Mouse (Mus musculus) neural tube, embryonic 15.5 days (tissue): ENCODE data around the gene Kdelc1. TPM values are rescaled to one million over a fixed set of nuclear protein-coding genes. Genes with fewer than 3 reads are reported as not detected.
A peak's percentile ranks its signal among the peaks of the same experiment; 100 is the strongest.

Experiments
- ATAC-seq: fragments of 200-750 bp; cut with Nextera tagmentation; 2 replicates; pipeline ENCODE4 v1.8.0; 2017; ENCODE audit warnings: mild to moderate bottlenecking, moderate TSS enrichment, moderate library complexity; ENCODE audit not compliant: low FRiP score
- H3K27ac ChIP-seq: fragments of 300-500 bp; sonication (generic); replicated peaks from 2 replicates; pipeline ENCODE4 v1.5.1; 2015; ENCODE audit warnings: mild to moderate bottlenecking, inconsistent platforms
- H3K27me3 ChIP-seq: fragments of 300-500 bp; sonication (generic); replicated peaks from 2 replicates; pipeline ENCODE4 v1.6.1; 2015; ENCODE audit warnings: inconsistent platforms
- H3K36me3 ChIP-seq: fragments of 300-500 bp; sonication (generic); 2 replicates; pipeline ENCODE4 v1.6.1; 2015; ENCODE audit warnings: inconsistent platforms
- H3K4me1 ChIP-seq: fragments of 300-500 bp; sonication (generic); 2 replicates; pipeline ENCODE4 v1.6.1; 2015; ENCODE audit warnings: inconsistent platforms
- H3K4me2 ChIP-seq: fragments of 300-500 bp; sonication (generic); 2 replicates; pipeline ENCODE4 v1.6.1; 2015; ENCODE audit warnings: inconsistent platforms, mild to moderate bottlenecking, moderate library complexity
- H3K4me3 ChIP-seq: fragments of 300-500 bp; sonication (generic); replicated peaks from 2 replicates; pipeline ENCODE4 v1.5.1; 2015; ENCODE audit warnings: mild to moderate bottlenecking, inconsistent platforms
- H3K9ac ChIP-seq: fragments of 300-500 bp; sonication (generic); replicated peaks from 2 replicates; pipeline ENCODE4 v1.6.1; 2015; ENCODE audit warnings: mild to moderate bottlenecking, inconsistent platforms
- H3K9me3 ChIP-seq: fragments of 300-500 bp; sonication (generic); replicated peaks from 2 replicates; pipeline ENCODE4 v1.6.1; 2016; ENCODE audit warnings: inconsistent platforms
- WGBS: fragments of 180-500 bp; shearing (Covaris S2); methylation state at CpG from one replicate; pipeline ENCODE4 v1.1.7; 2015; ENCODE audit warnings: mixed read lengths; 5-methylcytosine and 5-hydroxymethylcytosine counted together
- polyA plus RNA-seq: library from polyadenylated mRNA; unstranded; fragments of >200 nt; fragmentation: Nextera tagmentation; extraction: Ambion mirVana; gene quantifications from 2 replicates; pipeline ENCODE4 v1.2.1, GENCODE M21; 2015

The Kdelc1 gene
- 27.9 and 29.9 TPM in 2 replicates for polyA plus RNA-seq

- Histone ChIP-seq H3K9me3 (no peaks in the 10 kb centered on the region), H3K4me1 (peaks cover 18% of the 10 kb centered on the region), H3K4me2 (peak within 1 kb of the TSS; percentile 83), H3K27ac (peak within 1 kb of the TSS; percentile 97), H3K36me3 (peaks cover 12% of the 10 kb centered on the region), H3K27me3 (no peaks in the 10 kb centered on the region), H3K4me3 (peak within 1 kb of the TSS; percentile 80), H3K9ac (peak within 1 kb of the TSS; percentile 93)
- ATAC-seq, result peak; percentile 98
- WGBS, result under 1% methylated on average over 39 of the region's 39 CpGs
Measured at GRCm38 (mm10) chr1:44118239-44119054, at the start of gene Kdelc1, which contains the start of gene Bivm. Gene Kdelc1, minus strand, starts transcription at chr1:44118808. Gene Bivm, plus strand, starts transcription at chr1:44118957.

GRCm38 (mm10) chr1:44167859-44168383 lies 49.3 kb upstream of the Kdelc1 start:
- Histone ChIP-seq H3K36me3 (peaks cover 69% of the 10 kb centered on the region), H3K9me3 (0 out of 2 replicates have a peak, but pooled peaks cover 4% of the 10 kb centered on the region), H3K4me2 (no peak overlapping the region), H3K9ac (no peak overlapping the region), H3K27me3 (no peaks in the 10 kb centered on the region), H3K4me3 (no peak overlapping the region), H3K4me1 (no peaks in the 10 kb centered on the region), H3K27ac (no peak overlapping the region)
- 98% methylated on average over 3 of the region's 3 CpGs for WGBS
- ATAC-seq, result no peak

GRCm38 (mm10) chr1:44162389-44162788 lies 43.8 kb upstream of the Kdelc1 start:
- no peak for ATAC-seq
- peaks cover 79% of the 10 kb centered on the region for H3K36me3 ChIP-seq

GRCm38 (mm10) chr1:44161818-44162217 lies 43.2 kb upstream of the Kdelc1 start:
- no peak for ATAC-seq
- Histone ChIP-seq H3K9ac (no peak overlapping the region), H3K27ac (no peak overlapping the region), H3K4me1 (no peaks in the 10 kb centered on the region), H3K4me2 (no peak overlapping the region), H3K27me3 (no peaks in the 10 kb centered on the region), H3K9me3 (no peaks in the 10 kb centered on the region), H3K4me3 (no peak overlapping the region), H3K36me3 (peaks cover 74% of the 10 kb centered on the region)
- WGBS, result 96% methylated on average over 6 of the region's 6 CpGs

More at GRCm38 (mm10) chr1:44162389-44162788, 43.8 kb upstream of the Kdelc1 start:
- no peak overlapping the region for H3K4me2 ChIP-seq
- H3K4me3 ChIP-seq, result no peak overlapping the region
- WGBS, result 95% methylated on average over 5 of the region's 5 CpGs
- no peaks in the 10 kb centered on the region for H3K9me3 ChIP-seq
- H3K27ac ChIP-seq, result no peak overlapping the region
- no peak overlapping the region for H3K9ac ChIP-seq
- H3K27me3 ChIP-seq, result no peaks in the 10 kb centered on the region
- H3K4me1 ChIP-seq, result no peaks in the 10 kb centered on the region

GRCm38 (mm10) chr1:44158317-44158716 lies 39.7 kb upstream of the Kdelc1 start:
- Histone ChIP-seq H3K27ac (no peak overlapping the region), H3K9me3 (no peaks in the 10 kb centered on the region), H3K4me1 (no peaks in the 10 kb centered on the region), H3K4me2 (no peak overlapping the region), H3K27me3 (no peaks in the 10 kb centered on the region), H3K36me3 (peaks cover 53% of the 10 kb centered on the region), H3K4me3 (no peak overlapping the region), H3K9ac (no peak overlapping the region)
- ATAC-seq, result no peak
- 87% methylated on average over 6 of the region's 6 CpGs for WGBS

GRCm38 (mm10) chr1:44155287-44155686 lies 36.7 kb upstream of the Kdelc1 start:
- Histone ChIP-seq H3K4me1 (no peaks in the 10 kb centered on the region; the same call in 1 of the 2 replicates), H3K27ac (no peak overlapping the region), H3K36me3 (peaks cover 30% of the 10 kb centered on the region), H3K4me3 (no peak overlapping the region), H3K9ac (no peak overlapping the region), H3K27me3 (no peaks in the 10 kb centered on the region), H3K4me2 (no peak overlapping the region), H3K9me3 (no peaks in the 10 kb centered on the region)
- 96% methylated on average over 4 of the region's 4 CpGs for WGBS
- ATAC-seq, result no peak

- peak overlapping the region; percentile 78 for H3K4me3 ChIP-seq
- no peak for ATAC-seq
- 20% methylated on average over 6 of the region's 6 CpGs for WGBS
- no peaks in the 10 kb centered on the region for H3K27me3 ChIP-seq
- peaks cover 4% of the 10 kb centered on the region for H3K36me3 ChIP-seq
- no peaks in the 10 kb centered on the region for H3K9me3 ChIP-seq
- peaks cover 14% of the 10 kb centered on the region for H3K4me1 ChIP-seq
- peak overlapping the region; percentile 97; the same call in 1 of the 2 replicates for H3K27ac ChIP-seq
- peak overlapping the region; percentile 73 for H3K4me2 ChIP-seq
- peak overlapping the region; percentile 87 for H3K9ac ChIP-seq
Measured at GRCm38 (mm10) chr1:44148706-44149105, 30.1 kb upstream of the Kdelc1 start.

- H3K4me1 ChIP-seq, result peaks cover 14% of the 10 kb centered on the region
- peak within 1 kb of the TSS; percentile 78 for H3K4me3 ChIP-seq
- H3K36me3 ChIP-seq, result peaks cover 13% of the 10 kb centered on the region
- peak within 1 kb of the TSS; percentile 97 for H3K27ac ChIP-seq
- no peaks in the 10 kb centered on the region for H3K9me3 ChIP-seq
- peak; percentile 98 for ATAC-seq
- peak within 1 kb of the TSS; percentile 87 for H3K9ac ChIP-seq
- H3K27me3 ChIP-seq, result no peaks in the 10 kb centered on the region
- peak within 1 kb of the TSS; percentile 73 for H3K4me2 ChIP-seq
- WGBS, result under 1% methylated on average over 66 of the region's 66 CpGs
Measured at GRCm38 (mm10) chr1:44147563-44148381, 29.2 kb upstream of the Kdelc1 start, which contains the start of gene Ercc5. Gene Ercc5, plus strand, starts transcription at chr1:44147744.

GRCm38 (mm10) chr1:44142747-44143146 lies 24.1 kb upstream of the Kdelc1 start:
- H3K4me3 ChIP-seq, result no peak overlapping the region
- H3K27ac ChIP-seq, result no peak overlapping the region
- H3K9ac ChIP-seq, result no peak overlapping the region
- peaks cover 42% of the 10 kb centered on the region for H3K36me3 ChIP-seq
- no peak overlapping the region for H3K4me2 ChIP-seq
- H3K27me3 ChIP-seq, result no peaks in the 10 kb centered on the region
- 91% methylated on average over 5 of the region's 5 CpGs for WGBS
- ATAC-seq, result no peak
- peaks cover 6% of the 10 kb centered on the region; the same call in 1 of the 2 replicates for H3K4me1 ChIP-seq
- no peaks in the 10 kb centered on the region for H3K9me3 ChIP-seq

- no peaks in the 10 kb centered on the region for H3K4me1 ChIP-seq
- no peak overlapping the region for H3K4me3 ChIP-seq
- H3K4me2 ChIP-seq, result no peak overlapping the region
- H3K9me3 ChIP-seq, result no peaks in the 10 kb centered on the region
- H3K9ac ChIP-seq, result no peak overlapping the region
- H3K27ac ChIP-seq, result no peak overlapping the region
- ATAC-seq, result no peak
- no peaks in the 10 kb centered on the region for H3K27me3 ChIP-seq
- 84% methylated on average over 4 of the region's 4 CpGs for WGBS
- H3K36me3 ChIP-seq, result peaks cover 50% of the 10 kb centered on the region
Measured at GRCm38 (mm10) chr1:44140232-44140631, 21.6 kb upstream of the Kdelc1 start.

- WGBS, result 92% methylated on average over 4 of the region's 4 CpGs
- Histone ChIP-seq H3K36me3 (peaks cover 46% of the 10 kb centered on the region), H3K9me3 (no peaks in the 10 kb centered on the region), H3K4me3 (no peak overlapping the region), H3K4me1 (no peaks in the 10 kb centered on the region), H3K4me2 (no peak overlapping the region), H3K27ac (no peak overlapping the region), H3K9ac (no peak overlapping the region), H3K27me3 (no peaks in the 10 kb centered on the region)
- no peak for ATAC-seq
Measured at GRCm38 (mm10) chr1:44129929-44130581, 11.4 kb upstream of the Kdelc1 start.
